ENCODE assay signal across 7 mouse cellular contexts in genomic region chr9:37146603-37147358, GRCm38 (mm10). TPM values are rescaled to one million over a fixed set of nuclear protein-coding genes. Genes with fewer than 3 reads are reported as not detected.
A peak's percentile ranks its signal among the peaks of the same experiment; 100 is the strongest.
DNase-seq lines count a peak whose midpoint lies in the region; ATAC-seq and TF ChIP-seq lines count a peak whose summit lies in the region.

No protein-coding gene starts in this region.

- intact Hi-C loops in gastrocnemius, postnatal 36 days (cut with DNase I) = loop anchor here (2.0 to 5.0 kb wide), 4 partner anchors 26 to 249 kb away; no protein-coding TSS in a partner anchor
- intact Hi-C loops in left cerebral cortex, adult 2 months (cut with DNase I) = loop anchor here (2.0 to 5.0 kb wide), 4 partner anchors 66 to 249 kb away; no protein-coding TSS in a partner anchor

- TF ChIP-seq CTCF in left cerebral cortex, adult 2 months (IDR thresholded peaks at IDR 0.05) = no peak

- H3K4me3 ChIP-seq in left cerebral cortex, adult 2 months = peak overlapping the region; percentile 92

- peak; percentile 32 for ATAC-seq in inflammation-experienced regulatory T-cells, adult 6 months

- DNase-seq in adrenal gland, postnatal 10 days = peak; percentile 79
- DNase-seq in embryo, embryonic 11 days = peak; percentile 78
- peak; percentile 61 to 72 for DNase-seq in gastrocnemius, postnatal 36 days
- peak; percentile 75 to 82 for DNase-seq in left cerebral cortex, adult 2 months (ENCODE audit: extremely low spot score in 1 of 2, low spot score in 2 of 2)
- peak; percentile 32 for DNase-seq in lung, postnatal 36 days
- DNase-seq in right cerebral cortex, adult 2 months (ENCODE audit: low spot score in 2 of 2) = peak; percentile 76 to 79

- peak overlapping the region; percentile 93 for H3K27ac ChIP-seq in left cerebral cortex, adult 2 months

RNA-seq across cellular contexts. Expression of gene Pknox2, which starts 0.4 kb away (rescaled TPM):
- total RNA-seq in adrenal gland, postnatal 10 days (2021) = 1 to 10 TPM; 3.3 to 6.3 TPM
- 10 to 100 TPM; 31.1 to 43.3 TPM for total RNA-seq in gastrocnemius, postnatal 36 days (2021)
- polyA plus RNA-seq in inflammation-experienced regulatory T-cells, adult 6 months (2017; shearing (Covaris generic)) = not detected
- 10 to 100 TPM; 79.1 to 84.5 TPM for total RNA-seq in left cerebral cortex, adult 2 months (2021)

Comparison
In these comparisons a context has a peak if more than half of its experiments do, and no peak if none do; other contexts are left out.
1. Peak in every context shown above with its lines: DNase-seq, ATAC-seq, H3K4me3 ChIP-seq and H3K27ac ChIP-seq.
2. RNA of gene Pknox2, which starts 0.4 kb away (total RNA-seq): 79.1 to 84.5 TPM in left cerebral cortex, adult 2 months and 31.1 to 43.3 TPM in gastrocnemius, postnatal 36 days; 3.3 to 6.3 TPM in adrenal gland, postnatal 10 days; every median in the first group is over 4 times any median in the second.